Mouse (Mus musculus) C2C12 (cell line): ENCODE results near the gene 0610030E20Rik.

Experiments used
- CEBPB ChIP-seq: IDR thresholded peaks from one replicate; pipeline ENCODE4 v1.6.1; 2011; ENCODE audit warnings: low read depth, mild to moderate bottlenecking, control low read depth, moderate library complexity
- CTCF ChIP-seq: IDR thresholded peaks from one replicate; pipeline ENCODE4 v1.5.1; 2011; ENCODE audit not compliant: control insufficient read depth, insufficient read depth, insufficient read length
- MYOD1 ChIP-seq: IDR thresholded peaks from one replicate; pipeline ENCODE4 v1.6.1; 2011; ENCODE audit warnings: low read depth; ENCODE audit not compliant: control insufficient read depth, insufficient read length

- TF ChIP-seq CTCF (no peak), CEBPB (no peak), MYOD1 (no peak)
These were observed 31.6 kb downstream of the 0610030E20Rik start for GRCm38 (mm10) chr6:72378510-72379234.
